Mouse (Mus musculus) G1E-ER4 (cell line): ENCODE results near the gene Bnip3. TPM values are rescaled to one million over a fixed set of nuclear protein-coding genes. Genes with fewer than 3 reads are reported as not detected.

Experiments used
- GATA1 ChIP-seq: IDR thresholded peaks from one replicate; pipeline ENCODE4 v1.8.0; 2012; ENCODE audit warnings: low read length, inconsistent platforms
- polyA plus RNA-seq: library from polyadenylated mRNA; stranded (reverse); fragments of >175 nt; gene quantifications from 2 replicates; pipeline ENCODE4 v1.2.3, GENCODE M21; 2012

Gene Bnip3
- polyA plus RNA-seq, 1 experiment = 59.6 TPM

- TF ChIP-seq GATA1 = no peak
These were observed 44.5 kb downstream of the Bnip3 start for GRCm38 (mm10) chr7:138864776-138865175.

GRCm38 (mm10) chr7:138863950-138864572 lies 45.3 kb downstream of the Bnip3 start:
- TF ChIP-seq GATA1 = no peak

GRCm38 (mm10) chr7:138856670-138857069 lies 52.6 kb downstream of the Bnip3 start:
- TF ChIP-seq GATA1 = no peak

- TF ChIP-seq GATA1 = no peak
These were observed 55.1 kb downstream of the Bnip3 start for GRCm38 (mm10) chr7:138854201-138854600.

- no peak for TF ChIP-seq GATA1
These were observed 55.8 kb downstream of the Bnip3 start for GRCm38 (mm10) chr7:138853417-138854031.

- TF ChIP-seq GATA1 = no peak
These were observed 59.2 kb downstream of the Bnip3 start for GRCm38 (mm10) chr7:138850083-138850482.

- no peak for TF ChIP-seq GATA1
These were observed 61.0 kb downstream of the Bnip3 start for GRCm38 (mm10) chr7:138848028-138848920.

GRCm38 (mm10) chr7:138847316-138848027 lies 61.8 kb downstream of the Bnip3 start:
- TF ChIP-seq GATA1 = no peak

- TF ChIP-seq GATA1 = no peak
These were observed 62.8 kb downstream of the Bnip3 start for GRCm38 (mm10) chr7:138846502-138846991.

- TF ChIP-seq GATA1 = no peak
These were observed 63.6 kb downstream of the Bnip3 start, which contains the start of the genes Ppp2r2d and Mapk1ip1 for GRCm38 (mm10) chr7:138845544-138846391. TSS of gene Ppp2r2d (plus strand) at chr7:138846079. TSS of gene Mapk1ip1 (minus strand) at chr7:138846273.

- no peak for TF ChIP-seq GATA1
These were observed 64.2 kb downstream of the Bnip3 start for GRCm38 (mm10) chr7:138845111-138845510.

- no peak for TF ChIP-seq GATA1
These were observed 65.9 kb downstream of the Bnip3 start for GRCm38 (mm10) chr7:138843421-138843820.

- no peak for TF ChIP-seq GATA1
These were observed 67.7 kb downstream of the Bnip3 start for GRCm38 (mm10) chr7:138841436-138842151.

Other genes with a start within 250 kb of the Bnip3 start
- gene Ppp2r2d, start 63.4 kb downstream of the Bnip3 start, polyA plus RNA-seq = 18.1 and 25.0 TPM in 2 replicates
- gene Mapk1ip1, start 63.2 kb downstream of the Bnip3 start, polyA plus RNA-seq = 5.4 and 7.8 TPM in 2 replicates
- gene Jakmip3, start 31.2 kb upstream of the Bnip3 start, polyA plus RNA-seq = not detected in 2 replicates
- not detected in 2 replicates for gene Dpysl4, start 176.5 kb upstream of the Bnip3 start, polyA plus RNA-seq